Comparison of ENCODE assay signal across 11 mouse cellular contexts in genomic region chr13:9128707-9129314, GRCm38 (mm10). TPM values are rescaled to one million over a fixed set of nuclear protein-coding genes. Genes with fewer than 3 reads are reported as not detected.
A peak's percentile ranks its signal among the peaks of the same experiment; 100 is the strongest.
DNase-seq lines count a peak whose midpoint lies in the region; ATAC-seq and TF ChIP-seq lines count a peak whose summit lies in the region.
"Had no signal": no experiment of that assay in that cellular context is flagged by ENCODE, and none has a peak within 500 bp of the region (broad histone marks: within the 10 kb centered on the region; RNA-seq: fewer than 3 reads in every experiment).

No protein-coding gene starts in this region.

- 57% methylated on average over 6 of the region's 6 CpGs for WGBS in heart, postnatal 0 days

- DNase-seq in kidney, adult 8-10 months: peak; percentile 29 to 68
- no peak for DNase-seq in kidney, postnatal 10 days
- DNase-seq in heart, postnatal 0 days (ENCODE audit: low spot score): no peak
- no peak for DNase-seq in gastrocnemius, postnatal 14 days
- DNase-seq in urinary bladder, adult 2 months (ENCODE audit: low spot score): no peak
- no peak for DNase-seq in retina, postnatal 1 day
- DNase-seq: left cerebral cortex, postnatal 4 days had no signal

- no peak for TF ChIP-seq CTCF in bone marrow macrophage, adult 2 months (IDR thresholded peaks at IDR 0.05; ENCODE audit: low read depth, low read length)
- TF ChIP-seq CTCF in heart, postnatal 0 days (IDR thresholded peaks at IDR 0.05; ENCODE audit: low read depth): no peak

- TF ChIP-seq POLR2A in bone marrow macrophage, adult 2 months (IDR thresholded peaks at IDR 0.05; ENCODE audit: borderline replicate concordance, low read depth, low read length): no peak

- TF ChIP-seq EP300 in heart, postnatal 0 days (IDR thresholded peaks at IDR 0.05; ENCODE audit: low read depth): no peak

- no peaks in the 10 kb centered on the region for H3K9me3 ChIP-seq in heart, postnatal 0 days (replicated peaks; ENCODE audit: control insufficient read depth, low read length)
- H3K9me3 ChIP-seq: hindbrain, embryonic 13.5 days; stomach, embryonic 15.5 days had no signal

- ATAC-seq in heart, postnatal 0 days (ENCODE audit: insufficient read depth, low read depth): no peak
- ATAC-seq in megakaryocyte progenitor cell, adult 5-6 weeks (replicated peaks; ENCODE audit: poor library complexity): peak; percentile 23; the same call in 1 of the 2 replicates

- peaks cover 55% of the 10 kb centered on the region for H3K4me1 ChIP-seq in bone marrow macrophage, adult 2 months (ENCODE audit: control insufficient read depth, insufficient read depth, low read length)
- peaks cover 29% of the 10 kb centered on the region for H3K4me1 ChIP-seq in heart, postnatal 0 days (ENCODE audit: control insufficient read depth, insufficient read depth)
- H3K4me1 ChIP-seq: hindbrain, embryonic 13.5 days; stomach, embryonic 15.5 days had no signal

- H3K4me2 ChIP-seq in heart, postnatal 0 days (ENCODE audit: low read depth, low read length): peak overlapping the region; percentile 63
- H3K4me2 ChIP-seq: hindbrain, embryonic 13.5 days; stomach, embryonic 15.5 days had no signal

- H3K27me3 ChIP-seq in heart, postnatal 0 days (ENCODE audit: control insufficient read depth, insufficient read depth, low read length): no peaks in the 10 kb centered on the region
- H3K27me3 ChIP-seq: hindbrain, embryonic 13.5 days; stomach, embryonic 15.5 days had no signal

- peak overlapping the region; percentile 46 for H3K9ac ChIP-seq in heart, postnatal 0 days (replicated peaks; ENCODE audit: low read depth, low read length)
- H3K9ac ChIP-seq: hindbrain, embryonic 13.5 days; stomach, embryonic 15.5 days had no signal

- no peak overlapping the region for H3K4me3 ChIP-seq in bone marrow macrophage, adult 2 months (ENCODE audit: insufficient read depth, low read length)
- peak overlapping the region; percentile 48 for H3K4me3 ChIP-seq in heart, postnatal 0 days (ENCODE audit: low read depth, low read length)
- H3K4me3 ChIP-seq: hindbrain, embryonic 13.5 days; stomach, embryonic 15.5 days had no signal

- H3K36me3 ChIP-seq in heart, postnatal 0 days (replicated peaks; ENCODE audit: control insufficient read depth, insufficient read depth, low read length): peaks cover 48% of the 10 kb centered on the region

- peak overlapping the region; percentile 34 for H3K27ac ChIP-seq in bone marrow macrophage, adult 2 months (ENCODE audit: insufficient read depth, low read depth, low read length)
- H3K27ac ChIP-seq in heart, postnatal 0 days (ENCODE audit: low read depth): peak overlapping the region; percentile 87
- H3K27ac ChIP-seq: hindbrain, embryonic 13.5 days; stomach, embryonic 15.5 days had no signal

- intact Hi-C loops in gastrocnemius, postnatal 14 days (cut with DNase I; ENCODE audit: low total_unique reads): no loop called here

RNA-seq across cellular contexts. Expression of gene Larp4b, which starts 35.1 kb away (rescaled TPM):
- 51.6 and 54.1 TPM in 2 replicates for polyA plus RNA-seq in bone marrow macrophage, adult 2 months (2012; ENCODE audit: insufficient read depth, insufficient read length, missing spikeins)
- total RNA-seq in heart, postnatal 0 days (2014; rRNA removed; ENCODE audit: low replicate concordance): 37.1 and 95.2 TPM in 2 replicates
- polyA plus RNA-seq in heart, postnatal 0 days (2015; fragmentation: Nextera tagmentation; extraction: Ambion mirVana): 17.2 and 19.1 TPM in 2 replicates
- 77.1 and 82.9 TPM in 2 replicates for total RNA-seq in megakaryocyte progenitor cell, adult 5-6 weeks (2015)
- 73.3 and 90.9 TPM in 2 replicates for total RNA-seq in megakaryocyte progenitor cell, adult 5-6 weeks (2017)
- 10 to 100 TPM; 58.9 to 63.9 TPM for total RNA-seq in gastrocnemius, postnatal 14 days (2021)
- polyA plus RNA-seq in urinary bladder, adult 2 months (2012; rRNA removed): 21.7 and 27.3 TPM in 2 replicates

Comparison
In these comparisons a context has a peak if more than half of its experiments do, and no peak if none do; other contexts are left out.
1. DNase-seq: peak in kidney, adult 8-10 months (2 of 2); none in kidney, postnatal 10 days (single experiment), heart, postnatal 0 days (single experiment), gastrocnemius, postnatal 14 days (single experiment), urinary bladder, adult 2 months (single experiment) and retina, postnatal 1 day (single experiment).